Mouse (Mus musculus): Measurements from ENCODE around the gene Ube2n.

GRCm38 (mm10) chr10:95508126-95508525, 6.8 kb upstream of the Ube2n start:
- TF ChIP-seq POLR2A (IDR thresholded peaks at IDR 0.05; ENCODE audit: insufficient read length, low read depth) (no peak), USF1 (IDR thresholded peaks at IDR 0.05; ENCODE audit: low read depth) (no peak), POLR2AphosphoS2 (IDR thresholded peaks at IDR 0.05; ENCODE audit: insufficient read length, low read depth) (no peak), CEBPB (IDR thresholded peaks at IDR 0.05; ENCODE audit: insufficient read depth, poor library complexity, severe bottlenecking) (no peak)

Data from myocyte (in vitro differentiated cells).